Mouse (Mus musculus) embryonic stem cell, embryonic (primary cell): ENCODE results near the gene Rpf2.

ENCODE experiments used
- CTCF ChIA-PET, 4 experiments: fragments of 300-600 bp in 2 of 4; fragments of 350-600 bp in 2 of 4; sonication (Branson Sonifier 250); formaldehyde crosslinking; loops; one replicate each; lab custom pipeline; 2022; ENCODE audit warnings: inconsistent platforms in 2 of 4; lab: Charles Lee
- POLR2A ChIA-PET, 4 experiments: fragments of 300-600 bp in 2 of 4; fragments of 350-600 bp in 2 of 4; sonication (Branson Sonifier 250); formaldehyde crosslinking; loops; one replicate each; lab custom pipeline; 2022; ENCODE audit warnings: antibody characterized with exemption in 4 of 4, inconsistent platforms in 1 of 4; lab: Charles Lee

Rpf2 gene

GRCm38 (mm10) chr10:40259542-40259941 is 12.7 kb upstream of the Rpf2 start:
- ChIA-PET POLR2A (interaction anchor here (0.6 to 12.9 kb wide), 88 partner anchors 9 to 1134 kb away, joined by 3 to 329 read pairs (median 8); partner anchors contain the start of genes Amd1 (in 3 of the 4), Rpf2 (in 3 of the 4), Ddo (in 2 of the 4) and Mfsd4b3 (in 2 of the 4)), CTCF (interaction anchor here (0.6 to 2.2 kb wide), 20 partner anchors 9 to 1030 kb away, joined by 3 to 10 read pairs (median 3); partner anchors contain the start of gene Ddo (in 1 of the 4))

DNA sequence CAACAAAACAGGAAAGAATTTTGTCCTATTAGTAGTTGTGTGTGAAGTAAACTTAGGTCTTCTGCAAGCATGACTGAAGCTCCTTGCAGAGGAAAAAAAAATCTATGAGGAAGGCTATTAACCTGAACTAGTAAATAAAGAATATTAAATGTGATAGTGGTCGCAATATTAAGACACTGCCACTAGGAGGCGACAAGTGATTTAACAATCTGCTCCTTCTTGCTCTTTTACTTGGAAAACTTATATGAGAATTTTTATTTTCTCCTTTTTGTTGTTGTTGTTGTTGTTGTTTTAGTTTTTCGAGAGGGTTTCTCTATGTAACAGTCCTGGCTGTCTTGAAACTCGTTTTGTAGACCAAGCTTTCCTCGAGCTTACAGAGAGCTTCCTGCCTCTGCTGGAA is 12.1 kb upstream of the Rpf2 start:
- POLR2A ChIA-PET: interaction anchor here (0.6 to 12.9 kb wide), 199 partner anchors 8 to 1260 kb away, joined by 3 to 329 read pairs (median 5); partner anchors contain the start of genes Amd1 (in 4 of the 4), Rpf2 (in 4 of the 4), Cdc40 (in 2 of the 4) and Cdk19 (in 2 of the 4)
- CTCF ChIA-PET: interaction anchor here (0.6 to 2.2 kb wide), 23 partner anchors 9 to 1030 kb away, joined by 3 to 10 read pairs (median 3); partner anchors contain the start of gene Ddo (in 1 of the 4)

DNA sequence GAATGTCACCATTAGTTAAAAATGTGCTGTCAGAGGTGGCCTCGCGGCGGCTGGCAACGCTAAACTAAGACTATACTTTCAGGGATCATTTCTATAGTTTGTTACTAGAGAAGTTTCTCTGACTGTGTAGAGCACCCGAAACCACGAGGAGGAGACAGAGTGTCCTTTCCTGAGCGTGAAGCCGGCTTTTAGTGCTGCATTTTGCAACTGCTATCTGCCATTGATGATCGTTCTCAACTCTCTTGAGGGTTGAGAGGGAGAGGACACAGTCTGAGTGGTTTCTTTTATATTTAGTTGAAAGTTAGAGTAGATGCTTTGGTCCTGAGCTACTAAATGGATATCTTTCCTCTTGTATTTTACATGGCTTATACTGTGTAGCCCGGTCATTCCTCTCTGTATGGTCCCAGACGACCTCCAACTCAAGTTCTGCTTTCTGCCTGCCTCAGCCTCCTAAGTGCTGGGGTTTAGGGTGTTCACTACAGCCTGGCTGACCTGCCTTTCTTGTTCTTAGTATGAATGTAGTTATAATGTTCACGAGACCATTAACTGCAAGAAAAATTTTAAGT is 11.6 kb upstream of the Rpf2 start:
- ChIA-PET CTCF (interaction anchor here (0.5 to 2.2 kb wide), 20 partner anchors 8 to 1031 kb away, joined by 3 to 10 read pairs (median 4); partner anchors contain the start of gene Ddo (in 1 of the 4)), POLR2A (interaction anchor here (0.6 to 12.9 kb wide), 231 partner anchors 8 to 1904 kb away, joined by 3 to 329 read pairs (median 5); partner anchors contain the start of genes Amd1 (in 4 of the 4), Rpf2 (in 4 of the 4), Cd164 (in 2 of the 4) and Cdc40 (in 2 of the 4))

DNA sequence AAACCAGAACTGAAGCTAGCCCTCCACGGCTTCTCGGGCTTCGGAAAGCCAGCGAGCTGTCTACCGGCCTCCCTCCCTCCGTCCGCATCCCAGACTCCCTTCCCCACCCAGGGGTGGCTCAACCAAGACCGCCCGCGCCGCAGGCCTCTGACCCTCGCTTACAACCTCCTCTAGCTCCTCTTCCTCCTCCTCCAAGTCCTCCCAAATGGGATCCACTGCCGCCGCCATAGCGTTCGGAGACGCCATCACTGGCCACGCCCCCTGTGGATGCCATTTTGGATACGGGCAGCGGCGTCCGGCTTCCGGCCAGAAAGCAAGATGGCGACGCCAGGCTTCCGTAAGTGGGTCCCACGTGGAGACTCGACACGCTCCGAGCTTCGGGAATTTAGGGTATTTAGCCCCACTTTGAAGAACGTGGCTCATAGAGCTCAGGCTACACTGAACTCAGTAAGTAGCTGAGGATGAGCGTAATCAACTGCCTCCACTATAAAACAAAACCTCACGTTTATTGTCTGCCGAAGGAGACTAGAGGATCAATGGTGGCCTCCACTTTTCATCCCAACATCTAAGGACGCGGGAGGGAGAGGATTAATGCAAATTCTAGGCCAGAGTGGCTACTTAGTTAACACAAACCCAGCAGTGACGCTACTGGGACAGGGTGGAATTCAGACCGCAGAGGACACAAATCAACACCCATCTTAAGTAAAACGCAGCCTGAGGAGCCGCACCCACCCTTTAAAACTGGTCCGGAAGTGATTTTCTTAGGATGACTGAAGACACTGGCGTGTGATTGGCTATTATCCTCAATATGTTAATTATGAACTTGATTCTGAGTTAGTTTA is 10.8 kb upstream of the Rpf2 start, which contains the start of gene Gtf3c6:
Gene Gtf3c6, minus strand, starts transcription at position 695 of the 842 bp plus-strand sequence.
- ChIA-PET POLR2A (interaction anchor here (0.6 to 12.9 kb wide), 177 partner anchors 8 to 1905 kb away, joined by 3 to 329 read pairs (median 5); partner anchors contain the start of genes Rpf2 (in 4 of the 4), Amd1 (in 3 of the 4), Cd164 (in 3 of the 4) and Slc16a10 (in 2 of the 4)), CTCF (interaction anchor here (0.5 to 2.2 kb wide), 9 partner anchors 25 to 1015 kb away, joined by 3 to 12 read pairs (median 9); no protein-coding TSS in a partner anchor)

GRCm38 (mm10) chr10:40256716-40257115 is 9.9 kb upstream of the Rpf2 start:
- ChIA-PET CTCF (interaction anchor here in 1 of 4 experiments (0.6 kb wide), 1 partner anchor 26 kb away, joined by 12 read pairs; no protein-coding TSS in a partner anchor), POLR2A (interaction anchor here (0.6 to 12.9 kb wide), 54 partner anchors 7 to 660 kb away, joined by 3 to 329 read pairs (median 9); partner anchors contain the start of genes Amd1 (in 3 of the 4), Rpf2 (in 3 of the 4), Cdc40 (in 1 of the 4) and Mfsd4b3 (in 1 of the 4))

DNA sequence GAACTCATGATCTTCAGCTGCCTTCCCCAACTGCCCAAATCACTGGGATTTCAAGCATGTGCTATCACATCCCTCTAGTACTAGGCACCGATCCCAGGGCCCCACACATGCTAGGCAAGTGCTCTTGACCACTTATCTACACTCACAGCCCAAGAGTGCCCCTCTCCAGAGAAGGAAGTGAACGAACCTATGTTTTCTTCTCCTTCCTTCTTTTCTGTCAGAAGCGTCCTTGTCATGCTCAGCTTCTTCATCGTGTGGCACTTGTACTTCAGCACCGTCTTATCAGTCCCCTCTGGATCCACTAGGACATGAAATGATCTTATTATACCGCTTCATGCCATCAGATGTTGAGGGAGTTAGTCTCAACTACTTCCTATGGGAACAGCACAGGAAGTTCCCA is 4.1 kb upstream of the Rpf2 start:
- POLR2A ChIA-PET: interaction anchor here in 3 of 4 experiments (0.9 to 2.1 kb wide), 9 partner anchors 9 to 291 kb away, joined by 3 to 4 read pairs (median 3); partner anchors contain the start of genes Amd1 (in 1 of the 3) and Mfsd4b3 (in 1 of the 3)
- CTCF ChIA-PET: interaction anchor here in 2 of 4 experiments (1.1 to 1.6 kb wide), 2 partner anchors 8 to 38 kb away, joined by 3 to 5 read pairs; no protein-coding TSS in a partner anchor

- ChIA-PET POLR2A (interaction anchor here (0.9 to 3.6 kb wide), 10 partner anchors 8 to 1204 kb away, joined by 3 to 25 read pairs (median 4); partner anchors contain the start of genes Gtf3c6 (in 1 of the 4) and Mfsd4b3 (in 1 of the 4)), CTCF (interaction anchor here in 3 of 4 experiments (0.6 to 1.6 kb wide), 12 partner anchors 10 to 1079 kb away, joined by 3 to 8 read pairs (median 3); partner anchors contain the start of genes Mfsd4b3 (in 2 of the 3) and Slc16a10 (in 1 of the 3))
Observed at GRCm38 (mm10) chr10:40249625-40250024, 2.8 kb upstream of the Rpf2 start.

DNA sequence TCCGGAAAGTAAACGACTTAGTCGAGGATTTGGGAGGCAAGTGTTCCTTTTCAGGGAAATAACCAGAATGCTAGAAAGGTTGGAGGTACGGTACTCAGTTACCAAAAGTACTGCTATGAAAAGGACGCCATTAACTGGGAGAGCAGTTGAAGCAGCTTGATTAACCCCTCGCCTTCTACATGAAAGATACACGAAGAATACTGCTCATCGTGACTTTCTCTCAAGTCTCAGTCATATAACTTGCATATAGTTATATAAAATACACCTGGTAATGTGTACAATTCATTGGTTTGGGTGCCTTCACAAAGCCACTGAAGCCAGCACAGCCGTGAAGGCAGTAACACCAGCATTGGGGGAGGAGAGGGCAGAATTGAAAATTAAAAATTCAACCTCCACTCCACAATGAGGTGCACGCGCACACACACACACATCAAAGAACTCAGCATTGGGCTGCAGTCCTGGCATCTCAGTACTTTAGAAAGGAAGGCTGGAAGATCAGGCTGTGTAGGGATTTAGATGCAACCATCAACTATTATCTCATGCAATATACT is 405 bp upstream of the Rpf2 start:
- ChIA-PET POLR2A (interaction anchor here (0.5 to 3.6 kb wide), 18 partner anchors 9 to 1086 kb away, joined by 3 to 64 read pairs (median 5); partner anchors contain the start of genes Gtf3c6 (in 4 of the 4) and Amd1 (in 2 of the 4)), CTCF (interaction anchor here in 1 of 4 experiments (1.4 kb wide), 1 partner anchor 34 kb away, joined by 8 read pairs; no protein-coding TSS in a partner anchor)

DNA sequence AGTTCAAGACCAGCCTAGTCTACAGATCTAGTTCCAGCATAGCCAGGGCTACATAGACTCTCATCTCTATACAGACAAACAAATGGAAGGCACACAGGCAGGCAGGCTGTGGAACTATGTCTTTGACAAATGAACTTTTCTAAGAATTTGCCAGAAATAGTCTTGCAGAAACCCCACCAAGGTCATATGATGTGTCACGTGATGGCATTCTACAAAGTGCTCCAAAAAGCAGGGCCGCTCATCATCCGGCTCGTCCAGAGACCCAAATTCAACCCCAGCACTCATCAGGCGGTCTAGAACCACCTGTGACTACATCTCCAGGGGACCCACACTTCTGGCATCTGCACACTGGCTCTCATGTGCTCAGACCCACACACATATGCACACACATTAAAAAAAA is 9.0 kb downstream of the Rpf2 start:
- ChIA-PET CTCF (interaction anchor here in 3 of 4 experiments (0.6 to 1.2 kb wide), 4 partner anchors 25 to 443 kb away, joined by 3 to 23 read pairs (median 4); no protein-coding TSS in a partner anchor), POLR2A (interaction anchor here in 1 of 4 experiments (0.8 to 1.7 kb wide), 4 partner anchors 8 to 64 kb away, joined by 3 to 8 read pairs (median 5); partner anchors contain the start of genes Amd1 and Gtf3c6)

GRCm38 (mm10) chr10:40233241-40233640 is 13.6 kb downstream of the Rpf2 start:
- CTCF ChIA-PET: no interaction called here
- POLR2A ChIA-PET: interaction anchor here in 1 of 4 experiments (1.1 kb wide), 1 partner anchor 25 kb away, joined by 5 read pairs; the partner anchor contains the start of gene Gtf3c6

- ChIA-PET POLR2A (interaction anchor here in 1 of 4 experiments (1.8 kb wide), 1 partner anchor 11 kb away, joined by 7 read pairs; no protein-coding TSS in a partner anchor), CTCF (interaction anchor here in 1 of 4 experiments (1.4 kb wide), 1 partner anchor 20 kb away, joined by 3 read pairs; no protein-coding TSS in a partner anchor)
Observed at GRCm38 (mm10) chr10:40232442-40232841, 14.4 kb downstream of the Rpf2 start.

DNA sequence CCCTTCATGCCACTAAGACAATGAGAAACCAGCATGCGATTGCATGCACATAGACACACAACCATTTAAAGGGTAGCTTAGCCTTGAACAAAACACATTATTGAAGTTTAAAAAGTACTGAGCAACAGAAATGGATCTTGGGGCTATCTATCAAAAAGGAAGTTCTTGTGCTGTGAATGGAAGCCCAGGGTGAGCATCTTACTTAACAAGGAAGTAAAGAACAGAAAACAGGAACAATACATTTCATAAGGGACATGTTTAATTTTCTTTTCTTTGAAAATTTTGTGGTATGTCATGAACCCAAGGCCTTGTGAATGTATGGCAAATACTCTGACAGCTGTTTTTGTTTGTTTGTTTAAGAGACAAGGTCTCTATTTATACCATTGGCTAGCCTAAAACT is 17.1 kb downstream of the Rpf2 start:
- ChIA-PET POLR2A (interaction anchor here in 1 of 4 experiments (1.2 kb wide), 1 partner anchor 29 kb away, joined by 4 read pairs; no protein-coding TSS in a partner anchor), CTCF (no interaction called here)

DNA sequence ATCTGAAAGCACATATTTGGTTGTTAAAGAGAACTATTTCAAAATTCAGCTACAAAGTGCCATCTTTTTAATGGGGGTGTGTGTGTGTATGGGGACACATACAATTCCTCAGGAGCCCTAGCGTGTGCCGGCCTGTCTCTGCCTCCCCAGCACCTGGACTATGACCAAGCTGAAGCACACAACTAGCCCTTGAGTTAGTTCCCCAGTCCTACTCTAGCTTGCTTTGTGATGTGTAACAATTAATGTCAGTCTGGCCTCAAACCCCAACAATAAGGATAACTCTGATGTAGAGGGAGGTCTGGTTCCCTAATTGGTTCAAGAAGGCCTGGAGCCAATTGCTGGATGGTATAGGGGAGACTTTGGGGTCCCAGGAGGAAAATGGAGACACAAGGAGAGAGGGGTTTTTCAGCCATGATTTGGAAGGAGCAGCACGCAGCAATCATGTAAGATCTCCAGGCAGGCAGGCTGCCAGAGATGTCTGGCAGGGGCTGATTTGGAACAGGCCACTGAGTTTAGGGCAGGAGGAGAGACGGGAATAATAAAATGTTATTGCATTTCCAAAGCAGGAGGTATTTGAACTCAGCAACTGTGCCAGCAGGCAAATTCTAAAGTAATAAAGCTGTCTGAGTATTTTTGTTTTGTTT is 19.1 kb downstream of the Rpf2 start:
- ChIA-PET CTCF (interaction anchor here in 3 of 4 experiments (1.3 to 2.2 kb wide), 3 partner anchors 15 kb away, joined by 3 to 7 read pairs (median 6); no protein-coding TSS in a partner anchor), POLR2A (interaction anchor here in 3 of 4 experiments (0.7 to 2.5 kb wide), 6 partner anchors 15 to 78 kb away, joined by 3 to 14 read pairs (median 4); partner anchors contain the start of genes Gtf3c6 (in 1 of the 3) and Rpf2 (in 1 of the 3))

GRCm38 (mm10) chr10:40218874-40219273 is 28.0 kb downstream of the Rpf2 start:
- POLR2A ChIA-PET: interaction anchor here in 2 of 4 experiments (0.6 to 1.3 kb wide), 3 partner anchors 38 to 83 kb away, joined by 3 read pairs; partner anchors contain the start of gene Amd1 (in 1 of the 2)
- CTCF ChIA-PET: no interaction called here

GRCm38 (mm10) chr10:40212443-40213169 is 34.2 kb downstream of the Rpf2 start:
- CTCF ChIA-PET: interaction anchor here (0.5 to 2.8 kb wide), 107 partner anchors 9 to 1108 kb away, joined by 3 to 30 read pairs (median 5); partner anchors contain the start of genes Mfsd4b3 (in 4 of the 4), Slc16a10 (in 3 of the 4), Mfsd4b1 (in 2 of the 4) and Gtf3c6 (in 1 of the 4)
- POLR2A ChIA-PET: interaction anchor here in 3 of 4 experiments (0.5 to 2.2 kb wide), 36 partner anchors 9 to 1042 kb away, joined by 3 to 31 read pairs (median 4); partner anchors contain the start of genes Gtf3c6 (in 2 of the 3), Slc16a10 (in 2 of the 3), Mfsd4b3 (in 1 of the 3) and Mfsd4b4 (in 1 of the 3)
